Mouse (Mus musculus) layer of hippocampus, postnatal 25 days (tissue): Measurements from ENCODE around the gene Ifrd2. TPM values are rescaled to one million over a fixed set of nuclear protein-coding genes. Genes with fewer than 3 reads are reported as not detected.
"Not testable (repeated sequence)": the region's sequence is repeated elsewhere in the genome, so short reads cannot be mapped to it uniquely, and the experiment has no call there.

Source experiments
- DNase-seq, 2 experiments: peaks; one replicate each; pipeline ENCODE4 v3.0.0; 2022; ENCODE audit warnings: mixed read lengths in 2 of 2, low spot score in 1 of 2; ENCODE audit errors: extremely low spot score in 1 of 2
- total RNA-seq, 2 experiments: library from RNA; stranded (reverse); gene quantifications; 2 replicates each; pipeline ENCODE4 v1.2.3; 2021

Gene Ifrd2
- total RNA-seq, 2 experiments from 2014 or later, result 11.8 to 16.8 TPM

DNA sequence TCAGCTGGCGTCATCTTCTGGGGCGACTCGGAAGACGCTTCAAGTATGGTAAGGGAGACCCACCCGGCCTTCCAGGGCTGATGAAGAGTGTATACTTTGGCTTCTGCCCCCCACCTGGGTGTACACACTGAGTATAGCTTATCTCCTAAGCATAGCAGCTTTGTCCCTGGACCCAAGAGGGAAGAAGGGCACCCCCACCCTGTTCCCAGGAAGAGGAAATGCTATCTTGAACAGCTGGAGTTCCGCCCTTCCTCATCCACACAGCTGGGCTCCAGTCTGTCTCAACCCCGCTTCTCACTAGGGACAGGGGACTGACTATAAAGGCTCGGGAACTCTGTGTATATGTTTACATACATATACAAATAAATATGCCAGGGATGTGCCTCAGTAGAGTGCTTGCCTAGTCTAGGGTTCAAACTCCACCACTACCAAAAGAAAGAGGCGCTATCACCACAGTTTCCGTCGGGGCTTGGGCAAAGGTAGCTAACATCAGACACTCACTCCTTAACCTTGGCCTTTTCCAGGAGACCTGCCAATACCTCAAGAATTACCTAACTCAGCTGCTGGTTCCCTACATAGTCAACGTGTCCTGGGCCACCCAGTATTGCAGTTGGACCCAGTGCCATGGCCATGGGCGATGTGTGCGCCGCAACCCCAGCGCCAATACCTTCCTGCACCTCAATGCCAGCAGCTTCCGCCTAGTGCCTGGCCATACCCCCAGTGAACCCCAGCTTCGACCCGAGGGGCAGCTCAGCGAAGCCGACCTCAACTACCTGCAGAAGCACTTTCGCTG lies 15.7 kb upstream of the Ifrd2 start:
- DNase-seq, result no peak

DNA sequence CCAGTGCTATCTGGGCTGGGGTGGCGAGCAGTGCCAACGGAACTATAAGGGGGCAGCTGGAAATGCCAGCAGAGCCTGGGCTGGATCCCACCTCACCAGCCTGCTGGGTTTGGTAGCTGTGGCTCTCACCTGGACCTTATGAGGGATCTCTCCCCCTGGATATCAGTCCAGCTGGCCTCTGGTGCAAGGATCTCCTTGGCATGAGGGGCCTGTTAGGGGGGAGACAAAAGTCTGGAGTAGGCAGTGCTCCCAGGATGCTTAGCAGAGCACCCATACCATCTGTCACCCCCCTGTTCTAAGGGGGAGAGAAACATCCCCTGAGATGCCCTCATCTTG lies 15.1 kb upstream of the Ifrd2 start:
- DNase-seq, result no peak

DNA sequence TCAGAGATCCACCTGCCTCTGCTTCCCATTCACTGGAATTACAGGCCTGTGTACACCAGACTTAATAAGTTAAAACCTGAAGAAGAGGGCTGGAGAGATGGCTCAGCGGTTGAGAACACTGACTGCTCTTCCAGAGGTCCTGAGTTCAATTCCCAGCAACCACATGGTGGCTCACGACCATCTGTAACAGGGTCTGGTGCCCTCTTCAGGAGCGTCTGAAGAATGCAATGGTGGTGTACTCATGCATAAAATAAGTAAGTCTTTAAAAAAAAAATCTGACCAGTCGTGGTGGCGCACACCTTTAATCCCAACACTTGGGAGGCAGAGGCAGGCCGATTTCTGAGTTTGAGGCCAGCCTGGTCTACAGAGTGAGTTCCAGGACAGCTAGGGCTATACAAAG lies 13.7 kb upstream of the Ifrd2 start:
- not testable (repeated sequence) for DNase-seq

DNA sequence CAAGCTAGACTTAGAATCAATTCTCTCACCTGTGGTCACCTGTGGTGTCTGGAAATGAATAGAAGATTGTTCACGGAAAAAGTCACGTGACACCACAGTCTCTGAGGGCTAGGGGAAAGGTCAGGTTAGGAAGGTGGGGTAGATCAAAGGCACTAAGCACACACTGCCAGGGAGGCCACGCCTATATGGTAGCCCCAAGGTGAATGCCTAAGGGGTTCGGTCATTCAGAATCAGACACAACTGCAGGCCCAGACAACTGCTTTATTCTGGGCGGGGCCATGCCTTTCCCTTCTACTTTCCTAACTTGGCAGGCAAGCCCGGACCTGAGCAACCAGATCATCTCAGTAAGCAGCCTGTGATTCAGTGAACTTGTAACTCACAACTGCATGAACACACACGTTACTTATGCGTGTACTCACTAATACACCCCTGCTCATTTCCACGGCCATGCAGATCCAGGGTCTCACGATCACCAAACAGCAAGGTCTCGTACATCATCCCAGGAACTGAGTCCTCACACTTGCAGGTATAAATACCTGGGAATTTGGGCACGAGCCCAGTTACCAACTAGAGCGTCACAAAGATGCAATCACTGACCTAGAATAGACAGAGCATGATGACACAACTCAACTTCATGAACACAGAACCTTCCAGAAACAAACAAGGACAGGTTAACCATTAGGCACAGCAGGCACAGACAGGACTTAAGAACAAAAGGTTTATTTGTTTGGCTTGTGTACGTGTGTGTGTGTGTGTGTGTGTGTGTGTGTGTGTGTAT lies 11.7 kb upstream of the Ifrd2 start:
- DNase-seq, result no peak

DNA sequence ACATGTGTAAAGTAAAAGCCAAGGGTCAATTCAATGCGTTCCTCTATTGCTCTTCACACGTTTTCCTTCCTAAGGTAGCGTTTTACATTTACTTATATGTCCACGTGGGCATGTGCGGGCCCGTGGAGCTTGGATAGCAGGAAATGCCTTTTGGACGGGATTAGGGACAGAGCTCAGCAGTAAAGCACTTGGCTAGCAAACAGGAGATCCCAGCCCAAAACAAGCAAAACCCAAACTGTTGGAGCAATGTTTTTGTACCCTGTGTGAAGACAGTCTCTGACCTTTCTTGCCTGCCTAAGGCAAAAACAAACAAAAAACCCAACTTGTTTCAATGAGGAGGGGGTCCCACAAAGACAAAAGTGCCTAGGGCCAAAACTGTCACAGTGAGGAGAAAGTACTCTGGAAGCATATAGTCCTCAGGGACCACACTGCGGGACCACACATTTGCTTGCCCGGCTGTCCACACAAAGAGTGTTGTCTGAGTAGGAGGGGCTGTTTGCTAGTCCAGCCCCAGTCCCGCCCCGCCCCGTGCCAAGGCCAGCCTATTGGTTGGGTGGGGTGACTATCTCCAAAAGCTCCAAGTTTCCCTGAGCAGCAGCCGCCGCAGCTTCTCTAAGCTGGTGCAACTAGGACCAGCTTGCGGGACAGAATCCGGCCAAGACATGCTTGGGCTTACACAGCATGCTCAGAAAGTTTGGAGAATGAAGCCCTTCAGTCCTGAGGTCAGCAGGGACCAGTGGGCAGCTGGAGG lies 10.9 kb upstream of the Ifrd2 start, which contains the start of gene Hyal1:
TSS of gene Hyal1 (plus strand) at position 571 of the 751 bp plus-strand sequence.
- no peak for DNase-seq

DNA sequence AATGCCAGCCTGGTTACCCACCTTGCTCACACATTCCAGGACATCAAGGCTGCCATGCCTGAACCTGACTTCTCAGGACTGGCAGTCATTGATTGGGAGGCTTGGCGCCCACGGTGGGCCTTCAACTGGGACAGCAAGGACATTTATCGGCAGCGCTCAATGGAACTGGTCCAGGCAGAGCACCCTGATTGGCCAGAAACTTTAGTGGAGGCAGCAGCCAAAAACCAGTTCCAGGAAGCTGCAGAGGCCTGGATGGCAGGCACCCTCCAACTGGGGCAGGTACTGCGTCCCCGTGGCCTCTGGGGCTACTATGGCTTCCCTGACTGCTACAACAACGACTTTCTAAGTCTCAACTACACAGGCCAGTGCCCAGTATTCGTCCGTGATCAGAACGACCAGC lies 9.6 kb upstream of the Ifrd2 start:
- no peak for DNase-seq

DNA sequence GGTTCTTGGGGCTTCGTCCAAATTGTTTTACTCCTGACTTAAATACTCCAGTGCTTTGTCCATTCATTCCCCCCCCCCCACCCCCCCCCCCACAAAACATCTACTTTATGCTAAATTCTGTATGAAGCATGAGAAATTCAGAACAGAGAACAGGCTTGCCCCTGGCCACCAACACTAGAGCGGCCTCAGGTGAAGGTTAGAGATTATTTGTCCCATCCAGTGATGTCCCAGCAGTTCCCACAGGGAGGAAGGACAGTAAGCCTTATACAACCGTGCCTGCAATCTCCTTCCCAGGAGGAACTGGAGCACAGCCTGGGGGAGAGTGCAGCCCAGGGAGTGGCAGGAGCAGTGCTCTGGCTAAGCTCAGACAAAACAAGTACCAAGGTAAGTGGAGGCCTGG lies 8.9 kb upstream of the Ifrd2 start, which contains the start of gene Naa80:
TSS of gene Naa80 (plus strand) at position 301 of the 400 bp plus-strand sequence.
- no peak for DNase-seq

DNA sequence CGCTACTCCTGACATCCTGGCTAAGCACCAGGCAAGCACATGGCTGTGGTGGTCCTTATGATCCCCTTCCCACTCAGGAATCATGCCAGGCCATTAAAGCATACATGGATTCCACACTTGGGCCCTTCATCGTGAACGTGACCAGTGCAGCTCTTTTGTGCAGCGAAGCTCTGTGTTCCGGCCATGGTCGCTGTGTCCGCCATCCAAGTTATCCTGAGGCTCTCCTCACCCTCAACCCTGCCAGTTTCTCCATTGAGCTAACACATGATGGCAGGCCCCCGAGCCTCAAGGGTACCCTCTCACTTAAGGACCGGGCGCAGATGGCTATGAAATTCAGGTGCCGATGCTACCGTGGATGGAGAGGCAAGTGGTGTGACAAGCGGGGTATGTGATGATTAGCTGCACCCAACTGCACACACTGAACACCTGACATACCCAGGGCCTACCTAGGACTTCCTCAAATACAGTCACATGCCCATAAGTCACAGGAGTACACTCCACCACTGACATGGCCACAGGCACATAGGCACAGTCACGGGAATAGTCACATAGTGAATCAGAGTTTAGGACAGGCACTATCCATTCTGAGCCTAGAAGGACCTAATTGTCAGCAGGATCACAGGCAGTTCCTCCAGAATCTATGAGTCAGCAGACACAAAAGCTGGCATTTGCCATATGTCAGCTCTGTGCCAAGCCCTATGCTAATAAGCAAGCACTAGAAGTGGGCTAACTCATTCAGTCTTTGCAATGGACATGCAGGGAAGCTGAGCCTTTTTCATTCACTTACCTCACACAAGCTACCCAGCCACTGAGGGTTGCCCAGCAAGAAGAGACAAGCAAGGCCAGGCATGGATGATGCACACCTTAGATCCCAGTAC lies 8.2 kb upstream of the Ifrd2 start:
- DNase-seq, result no peak

DNA sequence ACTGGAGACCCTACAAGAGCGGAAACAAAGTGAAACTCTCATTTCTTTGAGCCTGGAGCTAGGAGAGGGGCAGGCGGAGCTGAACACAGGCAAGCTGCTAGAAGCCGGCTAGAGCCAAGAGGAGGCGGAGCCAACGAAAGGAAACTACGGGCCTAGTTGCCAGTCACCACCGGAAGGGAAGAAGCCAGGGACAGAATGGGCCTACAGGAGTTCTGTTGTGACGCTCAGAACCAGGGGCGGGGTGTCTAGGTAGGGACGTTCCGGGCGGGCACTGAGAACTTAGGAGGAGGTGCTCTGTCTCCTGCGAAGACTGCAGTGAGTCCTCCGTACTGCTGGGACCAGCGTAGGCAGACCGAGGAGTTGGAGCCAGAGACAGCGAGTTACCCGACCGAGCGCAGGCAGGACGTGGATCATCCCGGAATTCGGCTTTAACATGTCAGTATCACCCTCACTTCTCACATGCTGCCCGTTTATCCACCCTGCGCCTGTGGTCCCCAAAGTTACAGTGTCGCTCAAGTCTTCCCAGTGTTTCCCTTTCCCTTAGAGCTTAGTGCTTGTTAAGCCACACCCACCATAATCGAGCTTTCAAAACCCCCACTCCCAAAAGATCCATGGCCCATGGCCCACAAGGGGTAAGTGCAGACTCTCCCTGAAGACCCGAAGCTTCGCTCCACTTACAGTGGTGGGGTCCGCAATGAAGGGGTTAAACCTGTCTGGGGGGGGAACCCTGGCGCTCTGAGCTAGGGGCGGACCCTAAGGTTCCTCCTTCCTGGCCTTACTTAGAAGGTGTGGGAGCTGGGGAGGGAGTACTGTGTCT lies 6.7 kb upstream of the Ifrd2 start, which contains the start of gene Hyal3:
TSS of gene Hyal3 (plus strand) at position 318 of the 817 bp plus-strand sequence.
- peak; percentile 65 to 68 for DNase-seq

DNA sequence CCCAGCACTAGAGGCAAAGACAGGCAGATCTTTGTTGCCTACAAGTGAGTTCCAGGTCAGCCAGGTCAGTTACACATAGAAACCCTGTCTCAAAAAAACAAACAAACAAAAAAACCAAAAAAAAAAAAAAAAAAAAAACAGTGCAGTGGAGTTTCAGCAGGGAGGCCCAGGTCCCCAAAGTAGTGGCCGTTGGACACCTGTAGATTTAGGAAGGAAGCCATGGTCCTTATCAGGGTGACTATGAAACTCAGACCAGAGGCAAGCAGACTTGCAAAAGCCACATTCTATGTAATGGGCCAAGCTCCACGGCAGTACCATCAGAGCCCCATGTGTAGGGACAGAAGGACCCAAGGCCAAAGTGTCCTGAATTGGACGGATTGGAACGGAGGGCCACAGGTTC lies 5.9 kb upstream of the Ifrd2 start:
- DNase-seq, result no peak

DNA sequence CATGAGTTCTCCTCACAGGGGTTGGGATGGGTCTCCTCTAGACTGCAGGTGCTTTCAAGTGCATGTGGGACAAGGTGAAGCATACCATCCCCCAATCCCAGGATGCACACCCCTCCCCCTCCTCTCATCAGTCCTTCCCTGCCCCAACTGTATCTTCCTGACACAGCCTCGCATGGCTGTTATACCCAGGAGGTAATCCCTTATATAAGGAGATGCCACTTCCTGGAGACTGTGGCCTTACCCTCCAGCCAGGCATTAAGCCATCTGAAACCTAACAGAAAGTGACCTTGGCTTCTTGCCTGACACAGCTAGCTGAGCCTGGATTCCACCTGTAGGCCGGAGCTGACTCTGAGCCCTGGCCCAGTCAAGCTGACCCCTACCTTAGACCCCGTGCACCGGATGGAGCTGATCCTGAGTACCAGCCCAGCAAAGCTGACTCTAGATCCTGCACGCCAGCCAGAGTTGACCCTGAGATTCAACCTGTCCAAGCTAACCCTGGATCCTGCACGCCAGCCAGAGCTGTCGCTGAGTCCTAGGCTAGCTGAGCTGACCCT lies 4.9 kb upstream of the Ifrd2 start:
- DNase-seq, result no peak

DNA sequence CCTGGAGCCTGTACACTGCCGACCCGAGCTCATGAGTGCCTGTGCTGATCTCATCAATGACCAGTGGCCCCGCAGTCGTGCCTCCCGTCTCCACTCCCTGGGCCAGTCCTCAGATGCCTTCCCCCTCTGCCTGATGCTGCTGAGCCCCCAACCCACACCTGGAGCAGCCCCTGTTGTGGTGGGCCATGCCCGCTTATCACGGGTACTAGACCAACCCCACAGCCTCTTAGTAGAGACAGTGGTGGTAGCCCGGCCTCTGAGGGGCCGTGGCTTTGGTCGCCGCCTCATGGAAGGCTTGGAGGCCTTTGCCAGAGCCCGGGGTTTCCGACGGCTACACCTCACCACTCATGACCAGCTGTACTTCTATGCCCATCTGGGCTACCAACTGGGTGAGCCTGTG lies 4.3 kb upstream of the Ifrd2 start:
- no peak for DNase-seq

DNA sequence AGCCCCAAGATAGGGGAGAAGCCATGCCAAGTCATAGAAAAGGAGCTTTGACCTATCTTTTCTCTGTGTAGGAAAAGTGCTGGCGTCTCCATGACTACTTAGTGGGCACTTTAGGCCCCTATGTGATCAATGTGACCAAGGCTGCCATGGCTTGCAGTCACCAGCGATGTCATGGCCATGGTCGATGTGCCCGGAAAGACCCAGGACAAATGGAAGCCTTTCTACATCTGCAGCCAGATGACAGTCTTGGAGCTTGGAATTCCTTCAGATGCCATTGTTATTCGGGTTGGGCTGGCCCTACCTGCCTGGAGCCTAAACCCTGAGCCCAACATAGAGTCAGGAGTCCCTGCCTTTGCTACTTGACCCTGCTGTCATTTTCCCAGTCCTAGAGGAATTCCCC lies 938 bp upstream of the Ifrd2 start:
- DNase-seq, result no peak

DNA sequence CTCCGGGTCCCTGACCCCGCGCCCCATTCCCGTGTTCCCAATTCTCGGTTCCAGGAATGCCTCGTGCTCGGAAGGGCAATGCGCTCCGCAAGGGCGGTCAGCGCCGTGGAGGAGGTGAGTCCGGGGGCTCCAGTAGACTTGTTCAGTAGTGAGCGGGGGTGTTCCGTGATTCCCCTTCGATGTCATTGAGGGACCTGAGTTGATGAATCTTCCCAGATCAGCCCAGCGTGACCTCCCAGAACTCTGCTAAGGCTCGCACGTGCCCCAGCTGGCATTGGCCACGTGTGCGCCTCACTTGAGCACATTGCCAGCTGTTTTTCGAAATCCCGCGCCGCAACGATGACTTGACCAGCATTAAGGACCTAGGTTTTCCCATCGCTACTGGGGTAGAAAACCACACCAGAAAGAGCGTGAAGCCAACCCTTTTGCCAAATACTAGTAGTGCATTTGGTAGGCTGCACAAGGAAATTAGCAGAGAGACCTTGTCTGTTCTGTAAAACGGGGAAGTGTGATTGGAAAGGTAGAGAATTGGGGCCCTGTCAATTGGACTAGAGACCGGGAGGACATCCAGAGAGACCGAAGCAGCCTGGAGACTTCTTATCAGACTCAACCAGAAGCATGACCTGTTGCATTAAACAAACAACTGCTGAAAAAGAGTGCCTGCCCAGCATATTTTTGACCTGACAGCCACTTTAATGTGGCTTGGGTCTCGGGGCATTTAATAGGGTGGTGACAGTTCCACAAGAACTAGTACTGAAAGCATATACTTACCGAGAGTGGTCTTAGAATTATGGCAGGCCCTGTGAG lies 594 bp downstream of the Ifrd2 start:
- no peak for DNase-seq

DNA sequence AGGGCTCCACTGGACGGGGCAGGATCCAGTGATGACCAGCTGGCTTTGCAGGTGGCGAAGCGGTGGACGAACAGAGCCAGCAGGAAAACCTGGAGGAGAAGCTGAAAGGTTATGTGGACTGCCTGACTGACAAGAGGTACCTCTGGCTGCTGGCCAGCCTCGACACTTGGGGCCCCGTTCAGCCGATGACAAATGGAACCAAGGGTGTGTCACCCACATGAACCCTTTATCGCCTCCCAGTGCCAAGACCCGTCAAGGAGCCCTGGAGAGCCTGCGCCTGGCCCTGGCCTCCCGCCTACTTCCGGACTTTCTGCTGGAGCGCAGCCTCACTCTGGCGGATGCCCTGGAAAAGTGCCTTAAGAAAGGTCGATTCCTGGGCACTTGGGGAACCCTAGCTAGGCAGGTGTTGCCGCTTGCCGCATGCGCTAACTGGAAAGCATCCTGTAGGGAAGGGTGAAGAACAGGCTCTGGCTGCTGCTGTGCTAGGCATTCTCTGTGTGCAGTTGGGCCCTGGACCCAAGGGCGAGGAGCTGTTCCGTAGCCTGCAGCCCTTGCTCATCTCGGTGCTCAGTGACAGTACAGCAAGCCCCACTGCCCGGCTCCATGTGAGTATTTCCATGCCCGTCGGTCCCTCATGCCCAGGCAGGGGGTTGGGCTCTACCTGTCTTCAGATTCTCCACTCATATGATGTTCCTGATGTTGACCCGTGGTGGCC lies 2.8 kb downstream of the Ifrd2 start:
- no peak for DNase-seq

DNA sequence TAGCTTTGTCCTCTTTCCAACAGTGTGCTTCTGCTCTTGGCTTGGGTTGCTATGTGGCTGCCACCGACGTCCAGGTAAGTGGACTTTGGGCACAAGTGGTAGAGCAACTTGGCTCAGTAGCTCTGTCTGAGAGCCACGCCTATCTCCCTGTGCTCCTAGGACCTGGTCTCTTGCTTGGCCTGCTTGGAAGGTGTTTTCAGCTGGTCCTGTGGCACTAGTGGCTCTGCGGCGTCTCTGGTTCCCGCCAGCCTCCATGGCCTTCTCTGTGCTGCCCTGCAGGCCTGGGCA lies 3.3 kb downstream of the Ifrd2 start:
- no peak for DNase-seq

DNA sequence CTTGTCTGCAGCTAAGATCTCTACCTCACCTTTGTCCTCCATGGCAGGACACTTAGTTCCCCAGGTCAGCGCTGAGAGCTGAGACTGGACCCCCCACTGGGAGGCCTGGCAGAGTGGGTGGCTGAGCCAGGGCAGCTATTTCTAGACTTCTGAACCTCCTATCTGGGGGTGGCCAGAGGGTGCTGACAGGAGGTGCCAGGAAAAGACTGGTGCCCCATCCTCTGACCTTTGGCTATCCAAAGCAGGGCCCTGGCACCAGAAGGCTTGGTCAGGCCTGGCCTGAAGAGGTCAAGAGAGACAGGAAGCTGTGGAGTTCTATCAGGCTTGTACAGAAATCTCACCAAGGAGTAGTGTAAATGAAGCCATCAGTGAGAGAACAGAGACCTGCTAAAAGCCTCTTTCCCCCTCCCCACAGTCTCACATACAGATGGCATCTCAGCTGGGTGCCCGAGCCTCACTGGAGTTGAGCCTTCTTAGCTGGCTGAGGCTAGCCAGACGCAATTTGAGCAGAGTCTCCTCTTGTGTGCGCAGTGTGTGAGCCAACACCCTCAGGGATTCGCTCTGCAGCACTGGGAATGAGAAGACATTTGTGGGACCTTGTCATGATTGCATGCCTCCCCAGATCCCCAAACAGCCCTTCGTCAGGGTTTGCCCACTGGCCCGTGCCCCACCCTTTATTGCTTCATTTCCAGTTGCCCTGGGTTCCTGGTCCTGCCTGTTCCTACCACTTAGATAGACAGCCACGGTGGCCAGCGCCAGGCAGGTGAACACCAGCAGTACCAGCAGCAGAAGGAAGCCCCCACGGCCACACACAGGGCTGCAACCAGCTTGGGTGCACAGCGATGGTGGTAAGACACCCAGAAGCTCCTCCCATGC lies 5.9 kb downstream of the Ifrd2 start:
- DNase-seq, result no peak
